Mouse (Mus musculus): ENCODE measurements around the gene Actr2. TPM values are rescaled to one million over a fixed set of nuclear protein-coding genes. Genes with fewer than 3 reads are reported as not detected.
A peak's percentile ranks its signal among the peaks of the same experiment; 100 is the strongest.

Actr2 gene
- polyA plus RNA-seq, 1 experiment from 2014 or later: 126 TPM

DNA sequence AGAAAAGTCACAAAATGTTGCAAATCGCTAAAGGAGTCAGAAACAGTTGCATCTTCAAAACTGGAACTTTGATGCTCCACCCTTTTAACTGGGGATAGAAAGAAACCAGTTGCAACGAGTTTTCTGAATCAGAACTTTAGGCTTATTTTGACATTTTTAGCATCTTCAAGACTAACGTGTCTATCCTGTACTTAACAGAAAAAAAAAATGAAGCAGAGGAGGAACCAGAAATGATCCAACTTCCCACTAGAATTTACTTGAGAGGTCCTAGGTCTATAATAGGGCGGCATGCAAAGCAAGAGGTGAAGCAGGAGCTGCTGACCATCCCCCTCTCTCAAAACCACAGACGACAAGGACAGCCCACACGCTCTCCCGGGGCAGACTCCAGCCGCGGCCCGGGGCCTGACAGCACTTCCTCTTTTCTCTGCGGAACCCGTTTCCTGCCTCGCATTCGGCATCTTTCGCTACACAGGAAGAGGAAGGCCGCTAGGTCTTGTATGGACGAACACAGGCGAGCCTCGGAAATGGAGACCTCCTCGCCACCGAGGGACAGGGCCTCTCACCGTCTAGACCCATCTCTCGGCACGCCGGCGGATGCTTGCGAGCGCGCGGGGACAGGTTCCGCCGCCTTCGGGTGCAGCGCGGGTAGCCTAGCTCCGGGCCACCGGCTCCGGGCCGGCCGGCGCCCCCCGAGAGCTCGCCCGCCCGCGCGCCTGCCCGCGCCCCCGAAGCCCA lies 540 bp downstream of the Actr2 start:
- Histone ChIP-seq H3K27me3 (no peaks in the 10 kb centered on the region), H3K4me3 (peak overlapping the region; percentile 88), H3K27ac (peak overlapping the region; percentile 94), H3K9me3 (no peaks in the 10 kb centered on the region), H3K4me1 (peaks cover 6% of the 10 kb centered on the region), H3K9ac (peak overlapping the region; percentile 93), H3K36me3 (peaks cover 13% of the 10 kb centered on the region; the same call in 1 of the 2 replicates), H3K4me2 (peak overlapping the region; percentile 79)
- under 1% methylated on average over 35 of the region's 50 CpGs for whole genome bisulfite sequencing
- peak; percentile 32 for ATAC-seq (ENCODE audit: insufficient number of reproducible peaks, insufficient read depth, low FRiP score, low TSS enrichment, low read depth)

DNA sequence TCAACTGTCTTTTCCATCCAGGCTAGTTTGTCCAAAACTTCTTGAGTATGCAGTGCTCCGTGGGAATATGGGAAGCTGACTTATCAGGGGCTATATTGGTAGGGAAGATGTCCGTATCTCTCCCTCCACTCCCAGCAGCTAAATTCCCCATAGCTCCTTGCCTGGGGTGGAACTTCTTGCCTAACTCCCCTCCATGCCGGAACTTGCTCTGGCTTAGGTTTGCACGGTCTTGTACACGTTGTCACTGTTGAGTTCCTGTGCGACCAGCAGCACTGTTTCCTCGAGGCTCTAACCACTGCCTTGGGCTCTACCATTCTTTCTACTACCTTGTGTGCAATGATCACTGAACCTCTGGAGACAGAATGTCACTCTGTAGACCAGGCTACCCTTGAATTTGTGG lies 4.6 kb downstream of the Actr2 start:
- no peaks in the 10 kb centered on the region for H3K27me3 ChIP-seq
- H3K4me3 ChIP-seq: no peak overlapping the region
- H3K36me3 ChIP-seq: peaks cover 13% of the 10 kb centered on the region; the same call in 1 of the 2 replicates
- no peaks in the 10 kb centered on the region for H3K9me3 ChIP-seq
- no peaks in the 10 kb centered on the region for H3K4me1 ChIP-seq
- no peak overlapping the region for H3K9ac ChIP-seq
- WGBS: 90% methylated on average over 7 of the region's 7 CpGs
- no peak overlapping the region for H3K4me2 ChIP-seq
- no peak for ATAC-seq (ENCODE audit: insufficient number of reproducible peaks, insufficient read depth, low FRiP score, low TSS enrichment, low read depth)
- no peak overlapping the region; the same call in 1 of the 2 replicates for H3K27ac ChIP-seq

DNA sequence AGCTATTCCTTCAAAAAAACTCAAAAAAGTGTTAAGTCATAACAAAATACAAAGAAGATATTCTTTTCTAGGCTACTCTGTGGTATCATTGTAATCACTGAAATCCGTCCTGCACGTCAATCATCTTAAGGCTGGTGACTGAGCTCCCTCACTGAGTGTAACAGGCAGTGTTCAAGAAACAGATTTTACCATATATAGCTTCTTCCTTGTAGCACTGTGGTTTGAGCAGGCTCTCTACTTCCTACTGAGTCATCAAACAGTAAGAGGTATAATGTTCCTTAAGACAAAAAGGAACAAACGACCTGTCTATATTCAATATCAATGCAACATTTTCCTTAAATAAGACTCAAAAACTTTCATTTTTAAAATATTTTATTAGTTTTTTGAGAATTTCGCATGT lies 5.0 kb downstream of the Actr2 start:
- Histone ChIP-seq H3K27ac (no peak overlapping the region), H3K4me3 (no peak overlapping the region), H3K4me1 (no peaks in the 10 kb centered on the region), H3K27me3 (no peaks in the 10 kb centered on the region), H3K9ac (no peak overlapping the region), H3K4me2 (no peak overlapping the region), H3K36me3 (peaks cover 13% of the 10 kb centered on the region; the same call in 1 of the 2 replicates), H3K9me3 (no peaks in the 10 kb centered on the region)
- ATAC-seq (ENCODE audit: insufficient number of reproducible peaks, insufficient read depth, low FRiP score, low TSS enrichment, low read depth): no peak
- 94% methylated on average over 4 of the region's 4 CpGs for WGBS

DNA sequence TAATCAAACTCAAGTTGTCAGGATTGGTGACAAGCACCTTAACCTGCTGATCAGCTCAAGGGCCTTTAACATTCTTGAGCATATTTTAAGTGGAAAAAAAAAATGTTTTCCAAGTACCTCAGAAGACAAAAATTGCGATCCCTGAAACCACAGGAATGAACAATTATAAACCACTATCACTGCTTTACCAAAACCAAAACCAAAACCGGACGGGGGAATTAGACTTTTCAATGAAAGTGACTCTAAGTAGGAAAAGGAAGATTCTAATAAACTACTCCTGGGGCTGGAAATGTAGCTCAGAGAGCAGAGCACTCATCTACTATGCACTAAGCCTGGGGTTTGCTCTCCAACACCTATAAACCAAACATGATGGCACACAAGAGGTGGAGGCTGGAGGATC lies 5.8 kb downstream of the Actr2 start:
- H3K9me3 ChIP-seq: no peaks in the 10 kb centered on the region
- H3K27me3 ChIP-seq: no peaks in the 10 kb centered on the region
- 64% methylated on average over 3 of the region's 3 CpGs for WGBS
- peaks cover 13% of the 10 kb centered on the region; the same call in 1 of the 2 replicates for H3K36me3 ChIP-seq
- no peak overlapping the region for H3K27ac ChIP-seq
- no peaks in the 10 kb centered on the region for H3K4me1 ChIP-seq
- H3K9ac ChIP-seq: no peak overlapping the region
- no peak for ATAC-seq (ENCODE audit: insufficient number of reproducible peaks, insufficient read depth, low FRiP score, low TSS enrichment, low read depth)
- no peak overlapping the region for H3K4me2 ChIP-seq
- H3K4me3 ChIP-seq: no peak overlapping the region

DNA sequence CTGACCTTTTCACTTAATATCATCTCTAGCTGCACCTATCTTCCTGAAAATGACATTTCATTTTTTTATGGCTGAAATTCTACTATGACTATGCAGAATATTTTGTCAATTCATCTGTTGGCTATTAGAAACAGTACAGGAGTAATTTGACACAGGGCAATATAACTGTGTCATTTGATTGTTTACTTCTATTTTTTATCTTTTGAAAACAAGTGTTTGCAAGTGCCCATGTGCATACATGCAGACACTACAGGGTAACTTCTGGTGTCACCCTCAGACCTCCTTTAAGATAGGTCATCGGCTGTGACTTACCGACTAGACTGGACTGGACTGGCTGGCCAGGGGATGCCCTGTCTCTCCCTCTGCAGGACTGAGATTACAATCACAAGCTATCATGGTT lies 8.8 kb downstream of the Actr2 start:
- Histone ChIP-seq H3K9me3 (no peaks in the 10 kb centered on the region), H3K27me3 (no peaks in the 10 kb centered on the region), H3K27ac (no peak overlapping the region), H3K9ac (no peak overlapping the region), H3K4me2 (no peak overlapping the region), H3K36me3 (peaks cover 18% of the 10 kb centered on the region), H3K4me3 (no peak overlapping the region), H3K4me1 (no peaks in the 10 kb centered on the region)
- ATAC-seq (ENCODE audit: insufficient number of reproducible peaks, insufficient read depth, low FRiP score, low TSS enrichment, low read depth): no peak
- 90% methylated on average over 2 of the region's 2 CpGs for WGBS

DNA sequence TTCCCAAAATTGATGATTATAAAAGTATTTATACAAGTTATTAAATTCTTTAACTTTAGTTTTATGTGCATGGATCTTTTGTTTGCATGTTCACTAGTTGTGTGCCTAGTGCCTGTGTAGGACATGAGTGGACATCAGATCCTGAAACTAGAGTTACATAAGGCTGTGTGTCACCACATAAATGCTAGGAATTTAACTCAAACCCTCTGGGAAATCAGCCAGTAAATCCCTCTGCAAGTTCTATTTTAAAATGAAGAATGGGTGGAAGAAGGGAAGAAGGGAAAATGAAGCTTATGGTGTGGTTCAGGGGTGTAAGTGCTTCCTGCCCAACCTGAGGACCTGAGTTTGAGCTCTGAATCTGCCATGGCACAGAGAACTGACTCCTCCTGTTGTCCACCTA lies 26.4 kb downstream of the Actr2 start:
- H3K27ac ChIP-seq: no peak overlapping the region
- no peaks in the 10 kb centered on the region for H3K27me3 ChIP-seq
- H3K4me2 ChIP-seq: no peak overlapping the region
- H3K36me3 ChIP-seq: peaks cover 63% of the 10 kb centered on the region
- no peak for ATAC-seq (ENCODE audit: insufficient number of reproducible peaks, insufficient read depth, low FRiP score, low TSS enrichment, low read depth)
- H3K4me3 ChIP-seq: no peak overlapping the region
- no peaks in the 10 kb centered on the region for H3K9me3 ChIP-seq
- H3K9ac ChIP-seq: no peak overlapping the region
- H3K4me1 ChIP-seq: no peaks in the 10 kb centered on the region

DNA sequence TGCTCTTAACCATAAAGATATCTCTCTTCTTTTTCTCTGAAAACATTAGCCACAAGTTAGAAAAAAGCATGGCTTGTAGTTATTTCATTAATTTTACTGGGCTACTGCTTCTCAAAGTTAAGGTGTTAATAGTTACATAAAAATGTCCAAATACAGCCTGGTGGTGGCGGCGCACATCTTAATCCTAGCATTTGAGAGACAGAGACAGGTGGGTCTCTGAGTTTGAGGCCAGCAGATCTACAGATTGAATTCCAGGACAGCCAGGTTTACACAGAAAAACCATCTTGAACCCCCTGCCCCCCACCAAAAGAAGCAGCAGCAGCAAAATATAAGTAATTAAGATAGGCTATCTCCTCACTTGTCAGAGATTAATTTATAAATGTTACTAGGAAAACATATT lies 27.1 kb downstream of the Actr2 start:
- 91% methylated on average over 2 of the region's 2 CpGs for WGBS
- no peaks in the 10 kb centered on the region for H3K27me3 ChIP-seq
- no peak for ATAC-seq (ENCODE audit: insufficient number of reproducible peaks, insufficient read depth, low FRiP score, low TSS enrichment, low read depth)
- H3K27ac ChIP-seq: no peak overlapping the region
- H3K4me1 ChIP-seq: no peaks in the 10 kb centered on the region
- H3K9me3 ChIP-seq: no peaks in the 10 kb centered on the region
- H3K4me3 ChIP-seq: no peak overlapping the region
- H3K4me2 ChIP-seq: no peak overlapping the region
- peaks cover 64% of the 10 kb centered on the region for H3K36me3 ChIP-seq
- H3K9ac ChIP-seq: no peak overlapping the region

DNA sequence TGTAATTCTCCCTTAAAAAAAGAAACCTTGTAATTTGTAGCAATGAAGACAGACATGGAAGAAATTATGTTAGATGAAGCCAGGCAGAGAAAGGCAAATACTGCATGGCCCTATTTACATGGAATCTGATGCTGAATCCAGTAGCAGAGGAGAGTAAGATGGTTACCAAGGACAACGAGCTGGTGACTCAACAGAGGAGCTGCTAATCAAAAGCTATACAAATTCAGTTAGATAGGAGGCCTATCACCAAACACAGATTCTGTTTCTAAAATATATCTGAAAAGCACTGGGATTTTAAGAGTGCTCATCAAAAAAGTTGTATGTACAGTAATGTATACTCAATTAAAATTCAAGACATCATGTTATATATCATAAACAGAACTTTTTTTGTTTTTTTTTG lies 37.3 kb downstream of the Actr2 start:
- Histone ChIP-seq H3K27me3 (no peaks in the 10 kb centered on the region), H3K27ac (no peak overlapping the region), H3K4me2 (no peak overlapping the region), H3K36me3 (peaks cover 72% of the 10 kb centered on the region), H3K9ac (no peak overlapping the region), H3K4me3 (no peak overlapping the region), H3K9me3 (no peaks in the 10 kb centered on the region), H3K4me1 (no peaks in the 10 kb centered on the region)
- ATAC-seq (ENCODE audit: insufficient number of reproducible peaks, insufficient read depth, low FRiP score, low TSS enrichment, low read depth): no peak
- 74% methylated on average over 1 of the region's 1 CpGs for WGBS

DNA sequence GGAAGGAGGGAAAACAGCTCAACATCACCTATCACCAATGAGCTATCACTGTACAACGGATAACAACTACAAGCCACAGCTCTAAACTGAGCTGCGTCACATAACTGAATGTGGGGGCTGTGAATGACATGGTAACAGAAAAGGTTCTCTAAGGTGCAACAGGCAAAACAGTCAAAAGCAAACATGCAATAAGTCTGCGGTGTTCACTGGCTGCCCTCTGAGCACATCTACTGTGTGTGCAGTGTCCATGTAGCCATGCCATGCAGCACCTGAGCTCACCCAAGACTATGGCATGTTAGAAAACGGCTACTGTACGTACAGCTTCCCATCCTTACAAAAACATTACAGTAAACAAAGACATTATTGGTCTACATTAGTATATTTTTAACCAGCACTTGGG lies 39.9 kb downstream of the Actr2 start:
- H3K27ac ChIP-seq: no peak overlapping the region
- H3K9ac ChIP-seq: no peak overlapping the region
- peaks cover 69% of the 10 kb centered on the region for H3K36me3 ChIP-seq

DNA sequence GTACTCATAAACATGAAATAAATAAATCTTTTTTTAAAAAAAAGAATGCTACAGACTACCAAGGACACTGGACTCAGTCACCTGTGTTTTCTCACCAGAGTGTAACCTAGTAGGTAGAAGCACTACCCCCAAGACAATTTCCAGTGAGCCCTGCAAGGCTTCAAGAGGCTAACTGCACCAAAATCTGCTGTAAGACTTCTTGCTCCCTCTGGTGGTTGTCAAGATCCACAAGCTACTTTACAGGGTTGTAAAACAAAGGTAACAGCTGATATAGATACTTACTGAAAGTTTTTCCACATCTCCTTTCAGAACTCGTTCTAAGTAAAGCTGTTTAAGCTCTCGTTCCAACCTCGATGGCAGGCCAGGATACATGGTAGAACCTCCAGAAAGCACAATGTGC lies 40.5 kb downstream of the Actr2 start:
- no peaks in the 10 kb centered on the region for H3K9me3 ChIP-seq
- no peak overlapping the region for H3K27ac ChIP-seq
- ATAC-seq (ENCODE audit: insufficient number of reproducible peaks, insufficient read depth, low FRiP score, low TSS enrichment, low read depth): no peak
- H3K4me1 ChIP-seq: no peaks in the 10 kb centered on the region
- H3K4me3 ChIP-seq: no peak overlapping the region
- WGBS: 80% methylated on average over 3 of the region's 3 CpGs
- no peak overlapping the region for H3K9ac ChIP-seq
- H3K27me3 ChIP-seq: no peaks in the 10 kb centered on the region
- H3K4me2 ChIP-seq: no peak overlapping the region
- H3K36me3 ChIP-seq: peaks cover 65% of the 10 kb centered on the region

More for the DNA sequence above, 39.9 kb downstream of the Actr2 start:
- ATAC-seq (ENCODE audit: insufficient number of reproducible peaks, insufficient read depth, low FRiP score, low TSS enrichment, low read depth): no peak
- Histone ChIP-seq H3K4me1 (no peaks in the 10 kb centered on the region), H3K9me3 (no peaks in the 10 kb centered on the region), H3K27me3 (no peaks in the 10 kb centered on the region), H3K4me2 (no peak overlapping the region), H3K4me3 (no peak overlapping the region)
- 94% methylated on average over 5 of the region's 5 CpGs for WGBS

DNA sequence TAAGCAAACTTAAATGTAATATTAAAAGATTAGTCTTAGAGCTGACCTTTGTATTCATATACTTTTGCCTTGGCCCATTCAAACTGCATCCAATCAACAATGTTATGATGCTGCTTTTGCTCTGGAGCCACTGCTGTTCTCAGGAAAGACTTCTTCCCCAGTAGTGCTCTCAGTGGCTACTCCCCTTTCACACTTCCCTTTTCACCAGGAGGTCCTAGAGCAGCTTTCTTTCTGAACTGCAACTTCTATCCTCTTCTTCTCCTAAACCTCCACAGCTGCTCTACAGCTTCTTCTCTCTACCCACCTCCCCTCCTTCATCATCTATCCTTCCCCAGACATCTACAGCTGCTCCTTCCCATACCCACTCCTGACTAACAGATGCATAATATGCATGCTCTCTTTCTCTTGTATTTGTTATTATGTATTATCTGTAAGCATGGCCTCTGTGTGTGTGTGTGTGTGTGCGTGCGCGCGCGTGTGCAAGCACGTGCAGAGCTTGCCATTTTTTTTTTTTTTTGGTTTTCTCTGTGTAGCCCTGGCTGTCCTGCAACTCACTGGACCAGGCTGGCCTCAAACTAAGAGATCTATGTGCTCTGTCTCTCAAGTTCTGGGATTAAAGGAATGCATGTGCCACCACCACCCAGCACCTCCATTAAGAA lies 44.2 kb downstream of the Actr2 start:
- H3K9me3 ChIP-seq: no peaks in the 10 kb centered on the region
- no peaks in the 10 kb centered on the region for H3K27me3 ChIP-seq
- 95% methylated on average over 6 of the region's 6 CpGs for WGBS
- H3K4me3 ChIP-seq: no peak overlapping the region
- no peak for ATAC-seq (ENCODE audit: insufficient number of reproducible peaks, insufficient read depth, low FRiP score, low TSS enrichment, low read depth)
- no peak overlapping the region for H3K27ac ChIP-seq
- no peak overlapping the region for H3K9ac ChIP-seq
- peaks cover 64% of the 10 kb centered on the region for H3K36me3 ChIP-seq
- no peaks in the 10 kb centered on the region for H3K4me1 ChIP-seq
- H3K4me2 ChIP-seq: no peak overlapping the region

DNA sequence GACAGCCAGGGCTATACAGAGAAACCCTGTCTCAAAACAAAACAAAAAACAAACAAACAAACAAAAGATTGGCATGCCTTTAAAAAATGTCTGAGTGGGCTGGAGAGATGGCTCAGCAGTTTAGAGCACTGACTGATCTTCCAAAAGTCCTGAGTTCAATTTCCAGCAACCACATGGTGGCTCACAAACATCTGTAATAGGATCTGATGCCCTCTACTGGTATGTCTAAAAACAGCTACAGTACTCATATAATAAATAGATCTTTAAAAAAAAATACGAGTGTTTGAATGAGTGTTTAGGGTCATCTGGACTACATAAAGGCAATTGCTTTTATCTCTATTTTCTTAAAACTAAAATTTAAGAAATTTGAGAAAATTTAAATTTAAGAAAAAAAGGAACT lies 45.2 kb downstream of the Actr2 start:
- no peaks in the 10 kb centered on the region for H3K9me3 ChIP-seq
- ATAC-seq (ENCODE audit: insufficient number of reproducible peaks, insufficient read depth, low FRiP score, low TSS enrichment, low read depth): no peak
- H3K27me3 ChIP-seq: no peaks in the 10 kb centered on the region
- no peak overlapping the region for H3K27ac ChIP-seq
- H3K4me3 ChIP-seq: no peak overlapping the region
- H3K9ac ChIP-seq: no peak overlapping the region
- 75% methylated on average over 1 of the region's 1 CpGs for WGBS
- peaks cover 64% of the 10 kb centered on the region for H3K36me3 ChIP-seq
- H3K4me1 ChIP-seq: no peaks in the 10 kb centered on the region
- H3K4me2 ChIP-seq: no peak overlapping the region
